Mouse (Mus musculus): ENCODE results near the gene Lrrc19.
"Not testable (repeated sequence)": the region's sequence is repeated elsewhere in the genome, so short reads cannot be mapped to it uniquely, and the experiment has no call there.

Gene Lrrc19

DNA sequence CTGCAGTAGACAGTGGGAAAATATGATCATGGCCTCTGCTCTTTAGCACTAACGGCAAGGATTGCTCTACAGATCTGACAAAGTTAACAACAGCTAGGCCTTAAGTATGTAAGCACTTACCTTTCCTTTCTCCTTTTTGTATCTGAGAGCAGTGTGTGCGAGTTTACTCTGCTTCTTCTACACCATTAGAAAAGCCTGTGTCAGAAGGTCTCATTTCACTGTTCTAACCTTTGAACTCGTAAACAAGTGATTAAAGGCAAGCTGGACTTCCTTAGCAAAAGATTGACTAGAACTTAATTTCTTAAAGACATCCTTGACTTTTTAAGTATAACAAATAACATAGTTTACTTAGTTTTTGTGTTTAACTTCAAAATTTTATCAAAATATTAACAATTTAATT, at the start of gene Lrrc19:
Gene Lrrc19 (minus strand): TSS at position 225 of the 400 bp plus-strand sequence.
- no peak for DNase-seq (ENCODE audit: low spot score in 2 of 2)

DNA sequence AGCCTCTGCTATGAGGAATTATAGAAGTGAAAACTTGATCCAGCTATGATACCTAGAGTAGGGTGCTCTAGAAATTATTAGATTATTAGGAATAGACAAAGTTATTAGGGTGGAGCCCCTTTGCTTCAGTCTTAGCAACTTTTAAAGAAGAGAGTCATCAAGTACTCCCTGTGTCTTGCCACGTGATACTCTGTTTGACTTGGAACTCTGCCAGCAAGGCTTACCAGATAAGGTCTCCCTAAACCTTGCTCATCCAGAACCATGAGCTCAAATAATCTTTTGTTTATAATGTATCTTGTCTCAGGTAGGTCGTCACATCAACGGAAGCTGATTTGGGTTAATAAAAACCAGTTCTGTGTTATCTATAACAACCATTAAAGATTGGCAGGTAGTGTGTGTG, 46.4 kb upstream of the Lrrc19 start:
- no peak for DNase-seq (ENCODE audit: low spot score in 2 of 2)

DNA sequence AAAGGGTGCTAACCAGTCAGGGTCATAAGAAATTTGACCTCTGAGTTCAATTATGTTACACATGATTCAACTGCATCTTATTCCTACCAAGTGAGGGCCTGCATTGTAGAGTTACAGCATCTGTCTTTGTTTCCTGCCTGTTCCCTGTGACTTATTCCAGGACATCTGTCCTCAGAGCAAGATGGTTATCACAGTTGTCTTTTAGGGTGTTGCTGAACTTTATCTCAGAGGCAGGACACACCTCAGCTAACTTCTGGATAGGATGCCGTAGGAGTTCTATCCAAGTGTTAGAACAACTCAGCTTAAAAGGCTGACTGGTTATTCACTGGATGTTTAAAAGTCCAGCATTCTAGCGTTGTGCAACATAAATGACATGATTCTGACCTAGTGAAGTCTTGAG, 42.2 kb upstream of the Lrrc19 start:
- DNase-seq (ENCODE audit: low spot score in 2 of 2) = no peak

DNA sequence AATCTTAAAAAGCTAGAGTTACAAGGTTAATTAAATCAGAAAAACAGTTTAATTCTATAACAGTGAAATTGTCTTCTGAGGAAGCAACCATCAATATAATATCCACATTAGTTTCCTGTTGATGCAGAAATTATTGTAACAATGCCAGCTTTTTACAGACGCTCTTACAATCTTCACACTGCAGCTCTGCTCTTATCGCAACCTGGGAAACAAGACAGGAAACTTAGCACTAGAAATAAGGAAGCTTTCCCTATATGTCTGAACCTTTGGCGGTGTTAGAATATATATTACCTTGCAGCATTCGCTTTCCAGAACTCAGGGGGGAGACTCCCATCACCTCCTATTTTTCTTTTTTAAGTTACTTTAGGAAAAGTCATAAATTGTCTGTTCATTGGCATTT, 41.1 kb upstream of the Lrrc19 start:
- DNase-seq (ENCODE audit: low spot score in 2 of 2) = no peak

DNA sequence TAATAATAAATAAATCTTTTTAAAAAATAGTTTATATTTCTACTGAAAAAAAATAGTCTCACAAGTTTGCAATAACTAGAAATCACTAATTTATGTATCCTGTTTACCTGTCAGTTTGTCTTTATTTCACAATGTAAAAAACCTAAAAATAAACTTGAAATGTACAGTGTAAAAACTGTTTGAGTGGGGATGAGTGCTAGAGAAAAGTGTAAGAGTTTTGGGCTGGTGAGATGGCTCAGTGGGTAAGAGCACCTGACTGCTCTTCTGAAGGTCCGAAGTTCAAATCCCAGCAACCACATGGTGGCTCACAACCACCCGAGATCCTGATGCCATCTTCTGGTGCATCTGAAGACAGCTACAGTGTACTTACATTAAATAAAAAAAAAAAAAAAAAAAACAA, 39.9 kb upstream of the Lrrc19 start:
- DNase-seq (ENCODE audit: low spot score in 2 of 2) = not testable (repeated sequence)

DNA sequence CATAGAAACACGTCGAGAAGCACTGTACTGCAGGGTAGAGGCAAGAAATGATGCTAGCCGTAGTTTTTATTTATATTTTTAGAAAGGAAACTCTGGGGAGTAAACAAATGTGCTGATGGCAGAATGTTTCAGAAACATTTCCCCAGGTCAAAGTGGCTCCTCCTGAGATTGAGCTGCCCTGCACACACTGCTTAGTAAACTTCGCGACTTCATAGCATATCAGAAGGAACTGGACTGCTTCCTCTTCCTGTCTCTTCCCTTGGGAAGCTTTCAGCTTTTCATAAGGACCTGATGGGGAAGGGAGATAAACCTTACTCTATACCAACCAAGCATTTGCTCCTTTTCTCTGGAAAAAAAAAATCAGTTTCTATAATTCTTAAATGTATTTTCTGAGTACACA, 33.4 kb upstream of the Lrrc19 start:
- DNase-seq (ENCODE audit: low spot score in 2 of 2) = no peak

DNA sequence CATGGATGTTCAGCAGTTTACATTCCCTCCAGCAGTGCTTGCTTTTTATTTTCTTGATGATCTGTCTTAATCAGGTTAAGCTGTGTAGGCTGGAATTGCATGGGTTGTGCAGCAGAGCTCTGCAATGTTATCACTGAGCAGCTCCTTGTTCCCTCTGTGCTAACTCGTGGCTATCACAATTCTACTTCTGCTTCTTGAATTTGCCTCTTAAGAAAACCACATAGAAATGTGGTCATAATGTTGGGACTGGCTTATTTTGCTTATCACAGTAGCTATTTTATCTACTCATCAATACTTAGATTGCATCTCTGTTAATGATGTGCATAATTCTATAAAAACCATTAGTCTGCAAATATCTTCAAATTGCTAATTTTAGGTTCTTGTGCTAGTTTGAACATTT, 32.1 kb upstream of the Lrrc19 start:
- no peak for DNase-seq (ENCODE audit: low spot score in 2 of 2)

DNA sequence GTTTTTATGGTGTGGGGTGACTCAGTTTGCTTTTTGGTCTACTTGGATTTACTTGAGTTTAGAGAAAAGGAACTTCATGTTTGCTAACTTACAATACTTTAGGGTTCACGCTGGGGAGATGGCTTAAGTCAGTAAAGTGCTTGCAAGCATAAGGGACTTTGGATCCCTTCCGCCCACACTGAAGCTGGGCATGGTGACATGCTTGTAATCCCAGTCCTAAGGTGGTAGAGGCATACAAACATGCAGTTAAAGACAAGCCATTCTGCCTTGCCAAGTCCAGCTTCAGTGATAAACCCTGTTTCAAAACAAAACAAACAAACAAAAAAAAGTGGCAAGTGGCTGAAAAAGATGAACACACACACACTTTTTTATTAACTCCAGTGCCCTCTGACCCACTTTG, 31.2 kb upstream of the Lrrc19 start:
- no peak for DNase-seq (ENCODE audit: low spot score in 2 of 2)

DNA sequence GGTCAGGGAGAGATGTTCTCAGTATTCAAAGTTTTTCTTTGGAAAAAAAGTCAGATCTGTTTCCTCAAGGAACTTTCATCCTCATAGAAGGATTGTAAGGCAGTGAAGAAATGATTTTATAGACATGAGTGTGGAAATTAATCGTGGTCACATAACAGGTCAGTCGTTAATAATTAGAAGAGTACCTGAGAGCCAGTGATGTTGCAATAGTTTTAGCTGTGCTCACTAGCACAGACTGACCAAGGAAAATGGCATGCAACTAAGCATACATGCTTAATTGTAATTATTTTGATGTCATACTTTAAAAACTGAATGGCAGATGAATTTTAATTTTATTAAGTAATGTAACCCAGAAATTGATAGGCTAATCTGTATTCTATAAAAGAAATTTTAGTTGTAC, 30.7 kb upstream of the Lrrc19 start:
- DNase-seq (ENCODE audit: low spot score in 2 of 2) = no peak

DNA sequence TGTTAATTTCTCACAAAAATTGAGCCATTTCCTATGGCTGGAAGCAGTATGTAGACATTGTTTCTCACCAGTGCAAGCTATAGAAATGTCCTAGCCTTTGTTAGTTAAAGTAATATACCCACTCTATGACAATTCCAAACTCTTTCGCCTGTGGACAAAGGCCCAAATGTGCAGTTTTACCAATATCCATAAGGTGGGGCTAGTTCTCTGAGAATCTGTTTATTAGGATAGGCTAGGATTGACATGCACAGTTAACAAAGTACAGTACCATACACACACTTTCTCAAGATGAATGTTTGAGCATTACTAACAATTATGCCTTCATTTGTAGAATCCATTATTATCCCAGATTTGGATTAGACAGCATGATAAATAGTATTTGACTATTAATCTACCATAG, 19.8 kb upstream of the Lrrc19 start:
- DNase-seq (ENCODE audit: low spot score in 2 of 2) = no peak

DNA sequence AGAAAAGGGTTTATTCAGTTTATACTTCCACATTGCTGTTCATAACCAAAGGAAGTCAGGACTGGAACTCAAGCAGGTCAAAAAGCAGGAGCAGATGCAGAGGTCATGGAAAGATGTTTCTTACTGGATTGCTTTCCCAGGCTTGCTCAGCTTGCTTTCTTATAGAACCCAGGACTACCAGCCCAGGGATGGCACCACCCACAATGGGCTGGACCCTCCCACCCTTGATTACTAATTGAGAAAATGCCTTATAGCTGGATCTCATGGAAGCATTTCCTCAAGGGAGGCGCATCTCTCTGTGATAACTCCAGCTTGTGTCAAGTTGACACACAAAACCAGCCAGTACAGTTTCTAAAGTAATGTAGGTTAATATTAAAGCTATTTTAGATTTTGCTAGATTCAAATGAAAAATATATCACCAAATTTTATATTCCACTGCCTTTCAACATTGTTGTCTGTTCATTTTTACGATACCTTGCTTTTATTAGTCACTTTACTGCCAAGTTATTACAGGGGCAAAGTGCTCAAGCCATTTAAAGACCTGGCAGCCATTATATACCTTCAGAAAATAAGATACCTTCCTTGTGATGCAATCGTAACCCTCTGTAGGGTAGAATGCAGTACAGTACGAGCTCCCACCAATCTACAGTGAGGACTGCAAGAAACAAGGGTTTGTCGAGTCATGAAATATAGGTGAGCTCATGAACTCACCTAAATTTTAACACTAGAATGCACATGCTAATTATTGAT, 657 bp upstream of the Lrrc19 start:
- DNase-seq (ENCODE audit: low spot score in 2 of 2) = not testable (repeated sequence)

DNA sequence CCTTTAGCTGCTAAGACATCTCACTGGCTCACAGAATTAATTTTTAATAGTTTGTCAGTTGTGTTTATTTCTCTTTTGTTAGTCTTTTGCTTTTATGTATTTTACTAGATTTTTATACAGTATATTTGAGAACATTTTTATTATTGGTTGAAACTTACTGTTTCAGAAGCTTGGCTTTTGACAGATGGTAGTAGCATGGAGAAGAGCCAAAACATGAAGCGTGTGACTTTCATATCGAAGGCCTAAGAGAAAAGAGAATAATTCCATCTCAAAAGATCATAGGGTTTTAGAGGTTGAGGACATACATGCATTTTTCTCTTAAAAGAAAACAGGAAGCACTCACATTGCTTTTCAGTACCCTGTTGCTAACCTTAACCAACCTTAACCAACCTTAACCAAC, 6.8 kb downstream of the Lrrc19 start:
- DNase-seq (ENCODE audit: low spot score in 2 of 2) = no peak

DNA sequence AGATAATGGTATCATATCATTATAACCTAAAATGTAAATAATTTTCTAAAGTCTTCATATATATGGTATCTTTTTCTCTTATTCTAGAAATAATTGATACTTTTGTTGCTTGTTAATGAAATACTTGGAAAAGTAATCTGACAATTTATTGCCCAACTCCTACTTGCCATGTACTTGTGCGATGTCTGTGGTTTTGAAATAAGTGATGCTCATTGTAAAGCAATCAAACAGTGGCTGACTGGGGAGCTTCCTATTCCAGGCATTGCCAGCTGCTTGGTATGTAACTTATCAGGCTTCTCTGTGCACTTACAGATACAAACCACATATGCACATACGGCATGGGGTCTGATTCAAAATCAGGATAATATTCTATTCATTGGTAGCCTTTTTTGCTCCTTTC, 29.9 kb downstream of the Lrrc19 start:
- DNase-seq (ENCODE audit: low spot score in 2 of 2) = no peak

DNA sequence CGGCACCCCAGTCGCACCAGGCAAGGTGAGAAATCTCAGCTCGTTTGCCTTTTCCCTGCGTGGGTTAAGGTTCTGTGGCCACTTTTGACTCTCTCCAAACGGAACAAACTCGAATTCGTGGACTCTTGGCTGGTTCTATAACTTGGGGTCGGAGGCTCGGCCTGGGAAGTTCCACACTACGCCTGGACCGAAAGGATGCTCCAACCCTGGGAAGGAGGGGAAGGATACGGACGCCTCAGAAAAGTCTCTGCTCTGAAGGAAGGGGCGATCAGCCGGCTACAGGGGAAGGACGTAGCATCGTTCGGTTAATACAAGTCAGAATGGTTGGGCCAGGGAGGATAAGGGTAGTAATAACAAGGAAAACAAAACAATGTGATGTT, 35.3 kb downstream of the Lrrc19 start:
- DNase-seq (ENCODE audit: low spot score in 2 of 2) = no peak

DNA sequence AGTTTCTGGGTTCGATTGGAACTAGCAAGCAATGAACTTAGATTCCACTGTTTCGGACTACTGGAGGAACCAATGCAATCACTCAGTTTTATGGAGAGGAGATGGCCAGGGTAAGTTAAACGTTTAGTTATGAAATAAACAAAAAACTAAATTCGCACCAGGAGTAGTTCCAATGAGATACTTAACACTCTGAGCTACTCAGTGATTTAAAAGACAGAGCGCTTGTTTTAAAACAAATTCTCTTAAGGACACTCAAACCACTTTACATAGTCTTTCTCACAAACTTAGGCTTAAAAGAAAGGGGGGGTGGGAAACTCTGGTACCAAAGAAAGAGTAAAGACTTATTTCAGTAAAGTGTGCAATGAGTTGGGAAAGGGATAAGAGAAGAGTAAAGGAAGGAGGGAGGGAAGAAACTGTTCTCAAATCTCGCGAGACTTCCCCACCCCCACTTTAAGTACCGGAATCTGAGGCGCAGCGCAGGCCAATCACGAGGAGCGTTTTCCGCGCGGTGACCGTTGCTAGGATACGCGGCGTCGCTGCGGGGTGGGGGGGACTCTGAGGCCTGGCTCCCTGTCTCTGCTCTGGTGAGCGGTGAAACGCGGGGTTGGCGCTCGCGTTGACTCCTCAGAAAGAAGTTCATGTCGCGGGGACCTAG, 35.8 kb downstream of the Lrrc19 start, which contains the start of gene Ift74:
Gene Ift74 (plus strand): TSS at position 520 of the 655 bp plus-strand sequence.
- DNase-seq (ENCODE audit: low spot score in 2 of 2) = peak; percentile 87 to 92

DNA sequence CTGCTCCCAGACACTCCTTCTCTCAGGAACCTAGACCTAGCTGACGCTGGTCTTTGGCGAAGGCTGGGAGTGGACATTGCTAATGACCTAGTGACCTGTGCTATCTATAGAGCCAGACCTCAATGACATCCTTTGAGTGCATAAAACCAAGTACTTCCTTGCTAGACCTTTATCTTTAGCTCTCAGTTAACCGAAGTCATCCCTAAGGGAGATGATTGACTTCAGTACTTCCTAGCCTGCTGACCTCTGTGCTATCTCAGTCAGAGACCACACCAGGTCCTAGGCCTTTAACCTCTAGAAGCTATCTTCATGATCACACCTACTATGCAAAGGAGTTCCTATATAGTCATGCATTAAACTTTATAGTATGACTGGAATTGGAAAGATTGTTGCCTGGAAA, 39.6 kb downstream of the Lrrc19 start:
- DNase-seq (ENCODE audit: low spot score in 2 of 2) = no peak

DNA sequence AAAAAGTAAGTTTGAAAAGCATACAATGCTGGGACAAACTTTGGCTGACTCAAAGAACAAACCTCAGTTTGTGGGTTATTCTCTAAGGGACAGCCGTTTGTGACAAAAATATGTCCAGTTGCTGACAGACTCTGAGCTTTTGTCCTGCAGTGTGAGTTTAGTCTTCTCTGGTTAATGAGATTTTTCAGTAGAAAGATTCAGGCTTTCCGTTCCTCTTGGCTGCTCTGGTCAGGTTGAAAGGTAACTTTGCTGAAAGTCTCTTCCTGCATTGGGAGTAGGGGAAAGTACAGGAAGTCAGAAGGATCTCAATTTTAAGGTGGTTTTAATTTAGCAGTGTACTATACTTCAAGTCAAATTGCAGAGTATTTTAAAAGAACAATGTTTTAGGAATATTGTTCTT, 44.4 kb downstream of the Lrrc19 start:
- no peak for DNase-seq (ENCODE audit: low spot score in 2 of 2)

DNA sequence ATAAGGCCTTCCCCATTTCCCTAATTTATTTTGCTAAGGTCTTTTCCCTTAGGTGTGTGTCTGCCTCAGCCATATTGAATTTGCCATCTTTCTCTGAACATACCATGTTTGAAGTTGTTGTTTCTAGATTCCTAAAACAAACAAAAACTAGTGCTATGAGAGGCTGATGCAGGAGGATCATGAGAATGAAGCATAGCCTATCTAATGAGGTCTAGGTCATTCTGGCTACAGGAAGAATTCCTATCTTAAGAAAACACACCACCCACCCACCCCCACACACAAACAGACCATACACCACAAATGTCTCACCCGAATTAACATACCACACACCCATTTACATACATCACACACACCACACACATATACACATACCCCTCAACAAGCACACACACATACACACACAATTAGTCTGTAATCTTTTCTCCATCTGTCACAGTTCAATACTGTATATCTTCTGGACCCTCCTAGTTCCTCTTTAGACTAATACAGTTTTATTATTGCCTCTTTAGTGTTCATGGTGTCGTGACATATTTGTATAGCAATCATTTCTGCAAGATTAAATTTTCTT, 45.4 kb downstream of the Lrrc19 start:
- no peak for DNase-seq (ENCODE audit: low spot score in 2 of 2)

DNA sequence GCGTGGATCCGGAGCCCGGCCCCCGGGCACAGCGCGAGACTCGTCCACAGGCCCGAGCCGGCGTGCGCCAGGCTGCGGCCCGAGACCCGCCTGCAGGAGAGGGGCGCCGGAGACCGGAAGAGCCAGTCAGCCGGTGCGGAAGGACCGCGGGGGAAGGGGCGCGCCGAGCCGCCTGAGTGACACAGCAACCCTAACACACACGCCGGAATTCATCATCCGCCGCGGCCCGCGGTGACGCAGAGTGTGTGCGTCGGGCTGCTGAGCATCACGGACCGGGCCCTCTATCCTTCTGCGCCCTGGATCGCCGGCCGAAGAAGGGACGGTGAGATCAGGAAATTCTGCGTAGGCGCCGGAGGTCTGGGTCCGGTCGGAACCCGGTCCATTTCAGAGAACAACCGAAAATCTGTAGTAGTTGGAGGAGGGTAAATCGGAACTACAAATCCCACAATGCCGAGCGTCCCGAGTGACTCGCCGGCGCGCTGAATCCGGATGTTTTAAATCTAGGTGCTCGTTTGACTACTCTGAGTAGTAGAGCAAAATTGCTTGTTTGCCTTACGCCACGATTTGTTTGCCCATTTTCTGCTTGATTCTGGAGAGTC, 46.8 kb downstream of the Lrrc19 start, which contains the start of gene Plaa:
Gene Plaa (minus strand): TSS at position 214 of the 599 bp plus-strand sequence.
- DNase-seq (ENCODE audit: low spot score in 2 of 2) = peak; percentile 87 to 90

DNA sequence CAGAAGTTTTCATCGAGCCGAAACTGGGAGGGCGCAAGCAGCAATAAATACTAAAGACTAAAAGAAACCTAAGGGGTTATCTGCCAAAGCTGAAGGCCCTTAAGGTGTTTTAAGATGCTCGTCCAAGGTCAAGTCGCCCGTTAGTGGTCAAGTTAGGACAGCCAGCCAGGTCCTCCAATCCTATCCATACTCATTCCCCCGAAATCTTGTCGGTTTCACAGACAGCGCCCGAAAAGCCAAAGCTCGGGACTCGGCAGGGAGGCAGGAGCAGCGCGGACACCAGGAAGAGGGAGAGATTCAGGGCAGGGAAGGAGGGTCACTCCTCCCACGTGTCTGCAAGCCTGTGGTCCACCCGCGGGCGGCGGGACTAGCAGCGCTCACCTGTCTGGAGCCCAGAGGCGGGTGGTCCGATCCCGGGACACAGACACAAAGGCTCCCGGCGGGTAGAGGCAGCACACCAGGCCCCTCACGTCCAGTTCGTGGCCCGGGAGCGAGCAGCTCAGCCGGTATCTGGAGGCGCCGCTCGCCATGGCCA, 47.4 kb downstream of the Lrrc19 start:
- no peak for DNase-seq (ENCODE audit: low spot score in 2 of 2)

DNA sequence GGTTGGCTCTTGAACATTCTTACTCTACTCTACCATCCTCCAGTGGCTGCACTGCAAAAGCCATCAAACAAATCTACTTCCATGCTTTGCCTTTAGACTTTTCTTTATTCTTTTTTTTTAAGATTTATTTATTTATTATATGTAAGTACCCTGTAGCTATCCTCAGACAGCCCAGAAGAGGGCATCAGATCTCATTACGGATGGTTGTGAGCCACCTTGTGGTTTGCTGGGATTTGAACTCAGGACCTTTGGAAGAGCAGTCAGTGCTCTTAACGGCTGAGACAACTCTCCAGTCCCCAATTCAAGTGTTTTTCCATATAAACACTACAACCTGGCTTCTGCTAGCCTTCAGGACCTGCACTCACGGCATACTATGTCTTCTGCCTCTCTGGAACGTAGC, 48.5 kb downstream of the Lrrc19 start:
- no peak for DNase-seq (ENCODE audit: low spot score in 2 of 2)

DNA sequence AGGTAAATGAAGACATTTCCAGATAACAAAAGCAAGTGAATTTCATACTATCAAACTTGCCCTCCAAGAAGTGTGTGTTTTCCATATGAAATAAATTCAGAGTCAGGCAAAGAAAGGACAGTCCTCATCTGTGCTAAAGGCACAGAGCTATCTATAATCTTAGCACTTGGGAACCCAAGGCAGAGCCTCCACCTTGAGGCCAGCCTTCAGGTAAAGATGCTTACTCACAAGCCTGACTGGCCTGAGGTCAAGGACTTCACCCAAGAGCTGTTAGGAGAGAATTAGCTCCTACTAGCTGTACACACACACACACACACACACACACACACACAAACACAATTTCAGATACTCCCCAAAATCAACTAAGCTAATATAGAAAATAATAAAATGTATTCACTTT, 57.2 kb downstream of the Lrrc19 start:
- no peak for DNase-seq (ENCODE audit: low spot score in 2 of 2)

Data from frontal cortex, postnatal 14 days (tissue).